Mouse (Mus musculus) midbrain, embryonic 12.5 days (tissue): Measurements from ENCODE around the gene Mtss1l. TPM values are rescaled to one million over a fixed set of nuclear protein-coding genes. Genes with fewer than 3 reads are reported as not detected.

Source experiments
- ATAC-seq: fragments of 200-750 bp; cut with Nextera tagmentation; 2 replicates; pipeline ENCODE4 v1.8.0; 2017; ENCODE audit warnings: low read depth, moderate TSS enrichment, moderate library complexity; ENCODE audit not compliant: low FRiP score
- H3K27ac ChIP-seq: fragments of 300-500 bp; sonication (generic); replicated peaks from 2 replicates; pipeline ENCODE4 v1.5.1; 2016; ENCODE audit warnings: mild to moderate bottlenecking
- H3K27me3 ChIP-seq: fragments of 300-500 bp; sonication (generic); 2 replicates; pipeline ENCODE4 v1.6.1; 2016; ENCODE audit warnings: mild to moderate bottlenecking
- H3K36me3 ChIP-seq: fragments of 300-500 bp; sonication (generic); 2 replicates; pipeline ENCODE4 v1.6.1; 2016
- H3K4me1 ChIP-seq: fragments of 300-500 bp; sonication (generic); 2 replicates; pipeline ENCODE4 v1.6.1; 2016
- H3K4me2 ChIP-seq: fragments of 300-500 bp; sonication (generic); replicated peaks from 2 replicates; pipeline ENCODE4 v1.6.1; 2016; ENCODE audit warnings: mild to moderate bottlenecking, moderate library complexity
- H3K4me3 ChIP-seq: fragments of 300-500 bp; sonication (generic); 2 replicates; pipeline ENCODE4 v1.5.1; 2016; ENCODE audit warnings: mild to moderate bottlenecking
- H3K9ac ChIP-seq: fragments of 300-500 bp; sonication (generic); replicated peaks from 2 replicates; pipeline ENCODE4 v1.6.1; 2016; ENCODE audit warnings: mild to moderate bottlenecking, moderate library complexity
- H3K9me3 ChIP-seq: fragments of 300-500 bp; sonication (generic); 2 replicates; pipeline ENCODE4 v1.6.1; 2016; ENCODE audit warnings: mild to moderate bottlenecking
- WGBS: fragments of 180-500 bp; shearing (Covaris S2); methylation state at CpG from one replicate; pipeline ENCODE4 v1.1.7; 2016; 5-methylcytosine and 5-hydroxymethylcytosine counted together
- polyA plus RNA-seq: library from polyadenylated mRNA; unstranded; fragments of >200 nt; fragmentation: Nextera tagmentation; extraction: Ambion mirVana; gene quantifications from 2 replicates; pipeline ENCODE4 v1.2.1, GENCODE M21; 2016

Mtss1l gene
- polyA plus RNA-seq, 1 experiment from 2014 or later = 10.5 TPM

GRCm38 (mm10) chr8:110746661-110747060, 25.4 kb downstream of the Mtss1l start:
- Histone ChIP-seq H3K4me1 (no peaks in the 10 kb centered on the region), H3K27ac (no peak overlapping the region), H3K9me3 (no peaks in the 10 kb centered on the region), H3K27me3 (no peaks in the 10 kb centered on the region; the same call in 1 of the 2 replicates), H3K9ac (no peak overlapping the region), H3K36me3 (no peaks in the 10 kb centered on the region), H3K4me3 (no peak overlapping the region), H3K4me2 (no peak overlapping the region)
- ATAC-seq = no peak
- 70% methylated on average over 9 of the region's 9 CpGs for WGBS

GRCm38 (mm10) chr8:110749500-110750170, 28.4 kb downstream of the Mtss1l start:
- Histone ChIP-seq H3K9me3 (no peaks in the 10 kb centered on the region), H3K4me1 (no peaks in the 10 kb centered on the region), H3K27me3 (no peaks in the 10 kb centered on the region; the same call in 1 of the 2 replicates), H3K9ac (no peak overlapping the region), H3K4me2 (no peak overlapping the region), H3K4me3 (no peak overlapping the region), H3K27ac (no peak overlapping the region), H3K36me3 (no peaks in the 10 kb centered on the region)
- ATAC-seq = no peak
- 65% methylated on average over 10 of the region's 10 CpGs for WGBS

- H3K36me3 ChIP-seq = no peaks in the 10 kb centered on the region
- no peak overlapping the region for H3K4me3 ChIP-seq
- H3K27ac ChIP-seq = no peak overlapping the region
- no peak overlapping the region for H3K4me2 ChIP-seq
- H3K9me3 ChIP-seq = no peaks in the 10 kb centered on the region
- no peak for ATAC-seq
- 48% methylated on average over 13 of the region's 13 CpGs for WGBS
- no peak overlapping the region for H3K9ac ChIP-seq
- no peaks in the 10 kb centered on the region for H3K4me1 ChIP-seq
- no peaks in the 10 kb centered on the region; the same call in 1 of the 2 replicates for H3K27me3 ChIP-seq
Measured at GRCm38 (mm10) chr8:110750269-110750668, 29.0 kb downstream of the Mtss1l start.

- ATAC-seq = no peak
- WGBS = 78% methylated on average over 5 of the region's 5 CpGs
- H3K36me3 ChIP-seq = no peaks in the 10 kb centered on the region
- no peak overlapping the region for H3K9ac ChIP-seq
- H3K27ac ChIP-seq = no peak overlapping the region
- H3K9me3 ChIP-seq = no peaks in the 10 kb centered on the region
- H3K4me2 ChIP-seq = no peak overlapping the region
- no peak overlapping the region for H3K4me3 ChIP-seq
- H3K4me1 ChIP-seq = no peaks in the 10 kb centered on the region
- no peaks in the 10 kb centered on the region; the same call in 1 of the 2 replicates for H3K27me3 ChIP-seq
Measured at GRCm38 (mm10) chr8:110751490-110751889, 30.2 kb downstream of the Mtss1l start.

GRCm38 (mm10) chr8:110754713-110755112, 33.4 kb downstream of the Mtss1l start:
- H3K4me3 ChIP-seq = no peak overlapping the region
- no peak overlapping the region for H3K9ac ChIP-seq
- H3K27me3 ChIP-seq = no peaks in the 10 kb centered on the region
- H3K27ac ChIP-seq = no peak overlapping the region
- H3K4me2 ChIP-seq = no peak overlapping the region
- 66% methylated on average over 4 of the region's 4 CpGs for WGBS
- no peaks in the 10 kb centered on the region for H3K36me3 ChIP-seq
- ATAC-seq = no peak
- H3K9me3 ChIP-seq = no peaks in the 10 kb centered on the region
- no peaks in the 10 kb centered on the region for H3K4me1 ChIP-seq

GRCm38 (mm10) chr8:110755511-110756170, 34.4 kb downstream of the Mtss1l start:
- H3K9me3 ChIP-seq = no peaks in the 10 kb centered on the region
- 60% methylated on average over 15 of the region's 15 CpGs for WGBS
- H3K4me2 ChIP-seq = no peak overlapping the region
- no peak overlapping the region for H3K9ac ChIP-seq
- no peaks in the 10 kb centered on the region for H3K4me1 ChIP-seq
- H3K27me3 ChIP-seq = no peaks in the 10 kb centered on the region
- H3K27ac ChIP-seq = no peak overlapping the region
- H3K4me3 ChIP-seq = no peak overlapping the region
- ATAC-seq = no peak
- no peaks in the 10 kb centered on the region for H3K36me3 ChIP-seq

- no peaks in the 10 kb centered on the region for H3K27me3 ChIP-seq
- no peak overlapping the region for H3K4me3 ChIP-seq
- no peaks in the 10 kb centered on the region for H3K36me3 ChIP-seq
- no peaks in the 10 kb centered on the region for H3K4me1 ChIP-seq
- no peak overlapping the region for H3K4me2 ChIP-seq
- H3K9ac ChIP-seq = no peak overlapping the region
- no peaks in the 10 kb centered on the region for H3K9me3 ChIP-seq
- WGBS = 90% methylated on average over 5 of the region's 5 CpGs
- no peak for ATAC-seq
- H3K27ac ChIP-seq = no peak overlapping the region
Measured at GRCm38 (mm10) chr8:110756196-110756595, 34.9 kb downstream of the Mtss1l start.

- Histone ChIP-seq H3K27me3 (no peaks in the 10 kb centered on the region), H3K9ac (no peak overlapping the region), H3K4me1 (no peaks in the 10 kb centered on the region), H3K9me3 (no peaks in the 10 kb centered on the region), H3K4me3 (no peak overlapping the region), H3K27ac (no peak overlapping the region), H3K4me2 (no peak overlapping the region), H3K36me3 (no peaks in the 10 kb centered on the region)
- 73% methylated on average over 7 of the region's 7 CpGs for WGBS
- no peak for ATAC-seq
Measured at GRCm38 (mm10) chr8:110760280-110760940, 39.1 kb downstream of the Mtss1l start.

- Histone ChIP-seq H3K9me3 (no peaks in the 10 kb centered on the region), H3K4me1 (no peaks in the 10 kb centered on the region), H3K27me3 (no peaks in the 10 kb centered on the region), H3K9ac (no peak overlapping the region), H3K36me3 (no peaks in the 10 kb centered on the region), H3K4me3 (no peak overlapping the region), H3K4me2 (no peak overlapping the region), H3K27ac (no peak overlapping the region)
- no peak for ATAC-seq
- WGBS = 53% methylated on average over 5 of the region's 5 CpGs
Measured at GRCm38 (mm10) chr8:110761185-110761584, 39.9 kb downstream of the Mtss1l start.

- Histone ChIP-seq H3K9me3 (no peaks in the 10 kb centered on the region), H3K27me3 (no peaks in the 10 kb centered on the region), H3K9ac (no peak overlapping the region), H3K36me3 (no peaks in the 10 kb centered on the region), H3K4me2 (no peak overlapping the region), H3K27ac (no peak overlapping the region), H3K4me3 (no peak overlapping the region), H3K4me1 (no peaks in the 10 kb centered on the region)
- ATAC-seq = no peak
- 79% methylated on average over 6 of the region's 6 CpGs for WGBS
Measured at GRCm38 (mm10) chr8:110761988-110762387, 40.7 kb downstream of the Mtss1l start.

- Histone ChIP-seq H3K27ac (no peak overlapping the region), H3K4me1 (no peaks in the 10 kb centered on the region), H3K4me3 (no peak overlapping the region), H3K9me3 (no peaks in the 10 kb centered on the region), H3K27me3 (no peaks in the 10 kb centered on the region), H3K9ac (no peak overlapping the region), H3K36me3 (no peaks in the 10 kb centered on the region), H3K4me2 (no peak overlapping the region)
- ATAC-seq = no peak
- 71% methylated on average over 3 of the region's 3 CpGs for WGBS
Measured at GRCm38 (mm10) chr8:110764671-110765070, 43.4 kb downstream of the Mtss1l start.

- Histone ChIP-seq H3K36me3 (no peaks in the 10 kb centered on the region), H3K9ac (no peak overlapping the region), H3K4me1 (no peaks in the 10 kb centered on the region), H3K4me3 (no peak overlapping the region), H3K4me2 (no peak overlapping the region), H3K27ac (no peak overlapping the region), H3K27me3 (no peaks in the 10 kb centered on the region), H3K9me3 (no peaks in the 10 kb centered on the region)
- no peak for ATAC-seq
- 85% methylated on average over 6 of the region's 6 CpGs for WGBS
Measured at GRCm38 (mm10) chr8:110767261-110767660, 46.0 kb downstream of the Mtss1l start.
